Mouse (Mus musculus): ENCODE data around the gene Nkain4. TPM values are rescaled to one million over a fixed set of nuclear protein-coding genes. Genes with fewer than 3 reads are reported as not detected.

Gene Nkain4
- polyA plus RNA-seq, 1 experiment, result not detected

DNA sequence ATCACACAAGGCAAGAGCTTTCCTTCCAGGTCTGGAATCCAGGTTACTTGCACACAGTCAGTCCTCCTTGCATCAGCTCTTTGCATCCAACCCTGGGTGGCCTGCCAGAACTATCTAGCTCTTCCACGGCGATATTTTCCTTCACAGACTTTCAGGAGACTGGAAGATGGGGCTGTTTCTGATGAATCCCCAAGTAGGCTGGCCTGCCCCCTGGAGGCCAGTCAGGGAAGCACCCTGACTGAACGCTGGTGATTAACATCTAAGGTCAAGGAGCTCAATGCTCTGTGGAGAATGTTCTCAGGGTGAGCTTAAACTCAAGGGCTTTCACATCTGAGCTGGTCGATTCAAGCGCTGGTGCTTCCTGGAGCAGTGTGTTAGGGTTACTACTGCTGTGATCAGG is 9.5 kb upstream of the Nkain4 start:
- TF ChIP-seq GATA1 (IDR thresholded peaks at IDR 0.05; ENCODE audit: low read length), result no peak

DNA sequence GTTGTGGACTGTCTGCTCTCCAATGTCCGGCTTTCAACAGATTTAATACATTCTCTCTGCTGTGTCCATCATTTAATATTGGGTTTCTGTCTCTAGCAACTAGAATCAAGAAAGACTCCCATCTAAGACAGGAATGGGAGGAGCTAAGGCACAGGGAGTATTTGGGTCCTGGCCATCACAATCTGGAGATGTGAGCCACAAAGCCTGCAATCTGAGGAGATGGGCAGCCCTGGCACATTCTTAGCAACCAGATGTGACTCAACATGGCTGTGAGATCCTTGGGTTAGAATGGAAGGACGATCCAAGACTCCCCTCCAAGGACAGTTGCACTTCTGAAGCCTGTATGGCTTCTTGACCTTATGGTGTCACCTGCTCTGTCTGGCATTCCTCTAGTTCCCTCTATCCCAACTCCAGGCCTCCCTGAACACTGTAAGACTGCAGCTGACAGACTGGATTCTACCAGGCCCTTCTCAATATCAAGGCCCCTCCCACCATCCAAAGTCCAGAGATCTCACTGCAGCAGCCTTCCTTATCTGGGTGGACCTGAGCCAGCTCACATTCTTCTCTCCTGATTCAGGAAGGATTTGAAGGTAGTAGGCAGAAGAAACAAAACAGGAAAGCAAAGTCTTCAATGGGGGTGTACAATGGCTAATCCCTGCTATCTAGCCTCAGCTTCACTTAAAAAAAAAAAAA is 8.3 kb upstream of the Nkain4 start:
- TF ChIP-seq GATA1 (IDR thresholded peaks at IDR 0.05; ENCODE audit: low read length), result no peak

GRCm38 (mm10) chr2:180960187-180960586 is 5.7 kb upstream of the Nkain4 start:
- TF ChIP-seq GATA1 (IDR thresholded peaks at IDR 0.05; ENCODE audit: low read length), result no peak

DNA sequence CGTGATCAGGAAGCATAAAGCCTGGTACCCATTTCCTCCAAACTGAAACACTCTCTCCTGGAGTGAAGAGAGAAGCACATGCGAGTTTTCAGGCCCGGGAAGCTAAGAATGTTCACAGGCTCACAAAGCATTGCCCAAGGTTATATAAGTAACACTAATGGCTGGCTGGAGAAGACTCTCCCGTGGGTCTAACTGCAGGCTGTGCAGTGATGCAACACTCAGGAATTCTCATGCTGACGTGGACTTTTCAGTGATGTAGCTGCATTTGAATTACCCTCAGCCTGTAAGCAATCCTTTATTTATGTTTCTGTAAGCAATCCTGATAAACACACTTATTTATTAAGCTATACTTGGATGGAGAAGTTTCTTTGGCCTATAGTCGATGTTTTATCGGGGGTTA is 5.1 kb upstream of the Nkain4 start:
- TF ChIP-seq GATA1 (IDR thresholded peaks at IDR 0.05; ENCODE audit: low read length), result no peak

GRCm38 (mm10) chr2:180953638-180954037 is 861 bp downstream of the Nkain4 start:
- TF ChIP-seq GATA1 (IDR thresholded peaks at IDR 0.05; ENCODE audit: low read length), result no peak

DNA sequence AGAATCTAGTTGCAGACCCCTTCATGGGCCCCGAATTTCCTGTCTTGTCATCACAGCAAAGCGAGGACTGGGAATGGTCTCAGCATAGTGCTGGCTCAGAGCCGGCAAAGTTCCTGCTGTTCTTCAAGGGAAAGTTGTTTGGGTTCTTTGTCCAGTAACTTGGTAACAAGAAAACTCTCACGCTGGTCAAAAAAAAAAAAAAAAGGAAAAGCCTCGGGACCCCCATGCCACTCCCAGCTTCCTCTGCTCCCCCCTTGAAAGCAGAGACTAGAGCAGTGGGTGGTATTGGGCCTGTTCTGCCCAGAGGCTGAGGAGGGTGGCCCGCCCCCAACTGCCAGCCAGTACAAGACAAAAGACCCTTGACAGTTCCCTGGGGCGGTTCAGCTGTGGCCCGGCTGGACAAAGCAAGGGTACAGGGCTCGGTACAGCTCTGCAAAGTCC is 1.7 kb downstream of the Nkain4 start:
- TF ChIP-seq GATA1 (IDR thresholded peaks at IDR 0.05; ENCODE audit: low read length), result no peak

GRCm38 (mm10) chr2:180949947-180950346 is 4.6 kb downstream of the Nkain4 start:
- no peak for TF ChIP-seq GATA1 (IDR thresholded peaks at IDR 0.05; ENCODE audit: low read length)

DNA sequence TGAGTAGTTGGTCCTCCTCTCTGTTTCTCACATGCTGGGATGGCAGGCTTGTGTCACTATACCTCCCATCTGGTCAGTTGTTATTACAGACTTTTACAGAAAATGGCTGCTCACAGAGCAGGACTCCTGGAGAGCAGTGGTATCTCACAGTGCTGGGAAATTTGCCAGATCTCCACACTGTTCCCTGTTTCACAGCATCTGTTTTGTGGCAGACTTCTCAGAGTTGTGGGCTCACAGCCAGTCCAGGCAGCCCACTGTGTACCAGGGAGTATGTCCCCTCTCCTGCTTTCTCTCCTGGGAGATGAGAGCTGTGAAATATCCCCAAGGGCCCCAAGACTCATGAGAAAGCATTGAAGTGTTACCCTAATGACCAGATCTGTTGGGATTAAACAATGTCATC is 12.6 kb downstream of the Nkain4 start:
- TF ChIP-seq GATA1 (IDR thresholded peaks at IDR 0.05; ENCODE audit: low read length), result no peak

- TF ChIP-seq GATA1 (IDR thresholded peaks at IDR 0.05; ENCODE audit: low read length), result no peak
Observed at GRCm38 (mm10) chr2:180940187-180940586, 14.3 kb downstream of the Nkain4 start.

DNA sequence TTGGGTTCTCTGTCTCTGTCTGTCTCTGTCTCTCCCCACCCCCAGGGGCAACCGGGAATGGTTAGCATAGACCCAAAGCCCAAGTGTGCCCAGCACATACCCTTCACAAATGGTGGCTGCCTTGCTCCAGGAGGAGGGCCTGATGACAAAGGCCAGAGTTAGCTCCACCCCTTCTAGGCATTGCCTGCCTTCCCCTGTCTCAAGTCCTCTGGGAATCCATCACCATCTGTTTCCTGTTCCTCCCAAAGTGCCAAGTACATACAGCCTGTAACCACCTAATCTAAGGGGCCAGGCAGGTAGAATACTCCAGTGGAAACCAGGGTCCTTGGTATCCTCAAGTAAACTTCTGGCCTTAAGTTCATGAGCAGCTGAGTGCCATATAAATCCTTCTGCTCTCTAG is 22.1 kb downstream of the Nkain4 start:
- no peak for TF ChIP-seq GATA1 (IDR thresholded peaks at IDR 0.05; ENCODE audit: low read length)

- TF ChIP-seq GATA1 (IDR thresholded peaks at IDR 0.05; ENCODE audit: low read length), result no peak
Observed at GRCm38 (mm10) chr2:180928723-180929122, 25.8 kb downstream of the Nkain4 start, which contains the start of gene Birc7. Gene Birc7, plus strand, starts transcription at chr2:180929023.

DNA sequence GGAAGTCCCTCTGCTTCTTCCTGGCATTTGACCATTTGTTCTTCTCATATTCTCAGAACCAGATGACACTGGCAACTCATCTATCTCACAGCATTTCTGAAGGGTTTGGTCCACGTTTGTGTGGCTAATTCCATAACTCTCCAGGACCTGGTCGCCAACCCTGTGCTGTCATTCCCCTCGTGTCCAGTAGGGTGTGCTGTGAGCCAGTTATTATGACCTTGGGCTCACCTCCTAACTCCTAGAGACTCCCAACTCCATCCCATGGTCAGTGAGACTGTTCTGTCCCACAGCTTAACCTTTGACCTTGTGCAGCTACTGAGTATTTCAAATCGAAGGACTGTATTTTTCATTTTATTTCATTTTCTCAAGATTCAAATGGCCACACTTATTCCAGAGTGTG is 29.3 kb downstream of the Nkain4 start:
- no peak for TF ChIP-seq GATA1 (IDR thresholded peaks at IDR 0.05; ENCODE audit: low read length)

GRCm38 (mm10) chr2:180922739-180923138 is 31.8 kb downstream of the Nkain4 start:
- TF ChIP-seq GATA1 (IDR thresholded peaks at IDR 0.05; ENCODE audit: low read length), result no peak

GRCm38 (mm10) chr2:180920810-180921400 is 33.6 kb downstream of the Nkain4 start, which contains the start of gene Ythdf1:
Gene Ythdf1, minus strand, starts transcription at chr2:180920949.
- TF ChIP-seq GATA1 (IDR thresholded peaks at IDR 0.05; ENCODE audit: low read length), result no peak

DNA sequence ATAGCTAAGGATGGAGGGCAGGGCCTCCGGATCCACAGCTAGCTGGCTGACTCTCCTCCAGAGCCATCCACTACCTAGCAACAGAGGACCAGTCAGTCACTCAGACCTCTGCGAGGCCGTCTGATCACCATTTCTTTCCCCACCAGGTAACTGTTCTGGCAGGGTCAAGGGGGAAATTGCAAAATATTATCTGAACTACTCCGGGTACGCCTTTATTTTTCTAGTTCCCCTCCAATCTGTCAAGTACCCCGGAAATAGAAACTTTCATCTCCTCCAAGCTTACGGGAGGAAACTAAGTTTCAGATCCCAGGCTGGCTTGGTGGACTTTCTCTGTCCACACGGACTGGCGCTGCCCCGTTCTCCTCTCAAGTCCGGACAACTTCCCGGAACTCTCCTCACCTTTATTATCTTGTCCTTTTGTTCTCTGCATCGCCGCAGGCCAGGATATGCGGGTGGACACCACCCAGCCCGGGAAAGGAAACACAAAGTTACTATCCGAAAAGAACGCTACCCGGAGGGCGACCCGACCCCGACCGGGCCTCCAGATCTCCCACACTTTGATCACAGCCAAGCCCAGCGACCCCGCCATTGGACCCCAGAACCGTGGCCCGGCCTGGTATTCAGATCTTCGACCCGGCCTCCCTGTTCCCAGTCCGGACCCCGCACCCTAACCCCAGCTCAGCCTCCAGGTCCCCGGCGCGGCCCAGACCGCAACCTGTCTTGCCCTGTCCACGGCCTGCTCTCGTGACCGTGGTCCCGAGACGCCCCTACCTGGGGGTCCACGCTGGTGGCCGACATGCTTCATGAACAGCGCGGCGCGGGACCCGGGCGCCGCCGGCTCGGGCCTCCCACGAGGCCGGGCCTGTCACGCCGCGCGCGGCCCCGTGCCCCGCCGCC is 34.3 kb downstream of the Nkain4 start:
- no peak for TF ChIP-seq GATA1 (IDR thresholded peaks at IDR 0.05; ENCODE audit: low read length)

GRCm38 (mm10) chr2:180915886-180916433 is 38.5 kb downstream of the Nkain4 start:
- TF ChIP-seq GATA1 (IDR thresholded peaks at IDR 0.05; ENCODE audit: low read length), result no peak
